Mouse (Mus musculus): Measurements from ENCODE around the gene Grb2.

Grb2 gene

GRCm38 (mm10) chr11:115711133-115711532 lies 2.7 kb upstream of the Grb2 start:
- no peak for DNase-seq

GRCm38 (mm10) chr11:115709829-115710559 lies 1.6 kb upstream of the Grb2 start:
- DNase-seq, result no peak

GRCm38 (mm10) chr11:115708956-115709828 lies 795 bp upstream of the Grb2 start:
- peak; percentile 52 for DNase-seq

GRCm38 (mm10) chr11:115707313-115708208 lies 836 bp downstream of the Grb2 start:
- peak; percentile 36 for DNase-seq

- no peak for DNase-seq
These were observed 1.8 kb downstream of the Grb2 start for GRCm38 (mm10) chr11:115706584-115706983.

GRCm38 (mm10) chr11:115705561-115705960 lies 2.8 kb downstream of the Grb2 start:
- no peak for DNase-seq

- no peak for DNase-seq
These were observed 3.7 kb downstream of the Grb2 start for GRCm38 (mm10) chr11:115704648-115705047.

GRCm38 (mm10) chr11:115703466-115703865 lies 4.9 kb downstream of the Grb2 start:
- no peak for DNase-seq

- DNase-seq, result peak; percentile 90
These were observed 9.2 kb downstream of the Grb2 start for GRCm38 (mm10) chr11:115698986-115699728.

GRCm38 (mm10) chr11:115697722-115698121 lies 10.7 kb downstream of the Grb2 start:
- DNase-seq, result no peak

GRCm38 (mm10) chr11:115697091-115697490 lies 11.3 kb downstream of the Grb2 start:
- no peak for DNase-seq

GRCm38 (mm10) chr11:115696471-115696870 lies 11.9 kb downstream of the Grb2 start:
- DNase-seq, result no peak

GRCm38 (mm10) chr11:115693979-115694578 lies 14.3 kb downstream of the Grb2 start:
- no peak for DNase-seq

GRCm38 (mm10) chr11:115692800-115693199 lies 15.6 kb downstream of the Grb2 start:
- no peak for DNase-seq

- no peak for DNase-seq
These were observed 16.4 kb downstream of the Grb2 start for GRCm38 (mm10) chr11:115691976-115692375.

GRCm38 (mm10) chr11:115691511-115691910 lies 16.9 kb downstream of the Grb2 start:
- no peak for DNase-seq

GRCm38 (mm10) chr11:115691013-115691412 lies 17.4 kb downstream of the Grb2 start:
- DNase-seq, result no peak

GRCm38 (mm10) chr11:115690356-115690755 lies 18.0 kb downstream of the Grb2 start:
- DNase-seq, result no peak

- DNase-seq, result no peak
These were observed 19.1 kb downstream of the Grb2 start for GRCm38 (mm10) chr11:115689137-115689915.

GRCm38 (mm10) chr11:115686369-115686768 lies 22.0 kb downstream of the Grb2 start:
- no peak for DNase-seq

GRCm38 (mm10) chr11:115685954-115686353 lies 22.4 kb downstream of the Grb2 start:
- DNase-seq, result no peak
